Mouse (Mus musculus) brain, adult 2 months (tissue): ENCODE measurements around the gene Ell.

Experiments
- DNase-seq: peaks from one replicate; pipeline ENCODE4 v3.0.0; 2011; ENCODE audit warnings: low read depth, low spot score

Ell gene

DNA sequence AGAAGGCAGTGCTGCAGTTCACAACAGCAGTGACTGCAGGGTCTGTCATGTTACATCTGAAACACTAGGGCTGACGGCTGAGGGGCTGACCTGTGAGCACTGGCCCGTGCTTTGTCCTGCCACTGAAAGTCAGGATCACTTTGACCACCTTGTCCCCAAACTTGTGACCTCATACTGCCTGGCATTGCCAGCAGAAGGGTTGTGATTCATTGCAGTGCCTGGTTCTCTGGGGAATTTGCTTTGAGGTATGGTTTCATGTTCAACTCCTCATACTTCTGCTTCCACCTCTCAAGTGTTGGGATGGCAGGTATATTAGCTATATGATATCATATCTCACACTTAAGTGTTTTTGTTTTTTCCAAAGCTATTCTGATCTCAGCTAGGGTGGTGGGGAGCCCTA lies 3.6 kb upstream of the Ell start:
- DNase-seq: no peak

DNA sequence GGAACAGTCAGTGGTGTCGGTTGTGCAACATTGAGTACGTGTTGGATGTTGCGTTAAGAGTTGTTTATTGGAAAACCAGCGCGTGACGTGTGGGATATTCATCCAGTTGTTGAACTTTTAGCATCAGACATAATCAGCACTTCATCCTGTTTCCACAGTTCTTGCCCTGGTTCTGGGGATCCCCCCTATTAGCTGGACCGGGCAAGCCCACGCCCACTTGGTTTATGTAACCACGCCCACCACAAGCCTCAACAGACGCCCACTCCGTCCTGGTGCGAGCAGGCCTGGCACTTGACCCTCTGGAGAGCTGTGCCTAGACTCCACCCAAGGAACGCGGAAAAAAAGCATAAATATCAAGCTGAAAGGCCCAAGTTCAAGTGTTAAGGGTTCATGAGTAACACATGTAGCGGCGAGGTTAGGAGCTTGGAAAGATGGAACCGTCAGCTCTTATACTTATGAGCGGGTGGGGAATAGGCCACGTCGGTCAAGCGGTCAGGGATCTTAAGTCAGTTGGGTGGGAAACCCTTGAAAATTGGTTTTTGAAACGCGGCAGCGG lies 1.2 kb upstream of the Ell start:
- DNase-seq: peak; percentile 32

DNA sequence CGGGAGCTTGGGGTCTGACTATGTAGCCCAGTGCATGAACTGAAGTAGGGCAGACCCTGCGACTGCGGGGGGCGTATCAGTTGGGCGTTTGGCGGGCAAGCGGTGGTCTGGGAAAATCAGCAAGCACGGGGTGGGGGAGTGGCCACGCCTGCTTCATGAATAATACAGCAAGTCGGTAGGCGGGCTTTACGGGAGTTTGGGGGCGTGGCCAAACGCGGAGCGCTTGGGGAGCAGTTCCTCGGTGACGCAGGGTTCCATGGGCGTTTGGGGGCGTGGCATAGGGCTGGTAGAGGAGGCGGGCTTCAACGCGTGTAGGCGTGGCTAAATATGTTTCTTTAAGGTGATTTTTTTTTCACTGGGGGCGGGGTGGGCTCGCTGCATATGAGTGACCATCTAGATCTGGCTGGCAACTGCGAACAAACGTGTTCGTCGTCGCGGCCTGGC lies 602 bp upstream of the Ell start:
- peak; percentile 99 for DNase-seq

DNA sequence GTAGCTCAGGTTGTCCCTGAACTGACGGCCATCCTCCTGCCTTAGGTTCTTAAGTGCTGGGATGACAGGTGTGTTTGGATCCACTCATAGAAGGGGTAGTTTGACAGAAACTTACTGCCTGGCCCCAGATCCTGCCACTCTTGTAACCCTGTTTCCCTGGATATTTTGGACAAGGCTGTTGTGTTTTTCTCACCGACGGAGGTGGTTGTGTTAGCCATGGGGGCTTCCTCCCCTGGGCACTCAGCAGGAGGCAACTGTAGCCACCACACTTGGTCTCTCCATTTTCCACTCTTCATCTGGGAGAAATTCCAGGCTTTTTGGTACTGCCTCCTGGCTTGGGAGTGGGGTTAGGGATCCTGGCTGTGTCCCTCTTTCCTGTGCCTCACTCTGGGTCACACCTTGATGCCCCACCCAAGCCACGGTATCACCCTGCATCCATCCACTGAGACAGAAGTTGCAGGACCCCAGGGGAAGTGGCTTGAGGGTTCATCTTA lies 803 bp downstream of the Ell start:
- no peak for DNase-seq

DNA sequence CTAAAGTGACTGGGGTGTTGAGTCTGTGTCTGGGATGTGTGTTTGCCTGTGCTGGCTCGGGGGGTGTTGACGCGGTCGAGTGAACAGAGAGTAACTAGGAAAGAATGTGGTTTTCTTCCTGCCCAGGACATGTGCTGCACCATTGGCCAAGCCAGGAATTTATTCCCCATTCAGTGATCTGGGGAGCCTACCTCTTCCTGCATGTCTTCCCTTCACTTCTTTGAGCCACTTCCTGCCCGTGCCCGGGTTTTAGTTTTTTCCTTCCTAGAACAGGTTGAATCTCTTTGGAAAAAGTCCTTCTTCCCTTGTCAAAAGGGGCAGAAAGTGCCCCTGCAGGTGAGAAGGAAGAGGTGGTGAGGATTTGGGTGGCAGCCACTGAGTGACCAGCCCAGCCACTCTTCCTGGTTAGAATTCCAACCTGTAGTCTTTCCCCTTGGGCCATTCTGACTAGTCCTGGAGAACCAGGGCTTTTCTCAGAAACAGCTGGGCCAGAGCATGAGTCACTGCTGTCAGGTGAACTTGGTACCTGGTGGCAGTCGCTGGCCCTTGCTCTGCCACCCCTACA lies 1.3 kb downstream of the Ell start:
- DNase-seq: no peak

DNA sequence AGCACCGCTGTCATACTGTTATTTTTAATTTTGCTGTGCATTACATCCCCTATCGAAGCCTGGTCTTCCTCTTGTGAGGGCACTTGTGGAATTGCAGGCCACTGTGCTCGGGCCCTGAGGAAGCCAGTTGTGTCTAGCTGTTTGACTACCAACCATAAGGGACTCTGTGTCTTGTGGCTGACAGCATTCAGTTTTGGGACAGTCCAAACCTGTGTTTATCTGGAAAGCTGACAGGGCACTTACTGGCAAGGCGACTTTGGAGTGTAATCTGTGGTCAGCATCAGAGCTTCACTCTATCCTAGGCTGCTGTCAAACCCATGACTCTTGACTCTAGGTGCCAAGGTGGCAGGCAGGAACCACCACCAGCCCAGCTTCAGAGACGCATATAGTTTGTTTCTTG lies 1.8 kb downstream of the Ell start:
- no peak for DNase-seq

DNA sequence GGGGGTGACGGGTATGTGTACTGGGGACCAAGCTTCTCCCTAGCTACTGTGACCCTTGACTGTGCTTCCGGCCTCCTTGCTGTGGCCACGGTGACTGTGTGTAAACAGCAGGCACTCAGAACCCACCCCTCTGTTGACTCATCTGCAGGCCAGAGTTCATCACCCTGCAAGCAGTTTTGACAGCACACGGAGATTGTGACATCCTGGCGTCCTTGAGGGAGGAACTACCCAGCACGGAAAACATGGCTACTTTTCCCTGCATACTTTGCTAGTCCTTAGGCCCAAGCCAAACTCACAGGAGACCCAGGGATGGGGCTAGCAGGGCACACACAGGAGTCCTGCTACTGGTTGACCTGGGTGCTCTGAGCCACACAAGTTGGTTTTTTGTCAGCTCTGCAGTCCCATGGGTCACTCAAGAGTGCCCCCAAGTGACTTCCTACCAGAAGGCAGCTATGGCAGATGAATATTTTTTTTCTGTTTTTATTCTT lies 5.0 kb downstream of the Ell start:
- peak; percentile 38 for DNase-seq

DNA sequence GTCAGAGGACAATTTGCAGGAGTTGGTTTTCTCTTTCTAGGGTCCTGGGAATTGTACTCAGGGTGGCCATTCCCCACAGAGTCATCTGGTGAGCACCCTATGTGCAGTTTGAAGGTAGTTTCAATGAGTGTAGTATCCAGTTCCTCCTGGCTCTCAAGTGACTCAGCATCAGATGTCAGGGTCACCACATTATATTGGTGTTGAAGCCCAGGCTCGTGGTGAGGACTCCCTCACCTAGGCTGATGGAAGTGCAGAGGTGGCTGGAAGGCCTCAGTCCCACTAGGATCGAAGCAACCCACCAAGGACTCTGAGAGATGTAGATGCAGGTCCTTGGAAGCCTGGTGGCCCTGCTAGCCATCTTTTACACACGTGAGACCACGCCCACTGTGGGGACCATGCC lies 7.2 kb downstream of the Ell start:
- no peak for DNase-seq

DNA sequence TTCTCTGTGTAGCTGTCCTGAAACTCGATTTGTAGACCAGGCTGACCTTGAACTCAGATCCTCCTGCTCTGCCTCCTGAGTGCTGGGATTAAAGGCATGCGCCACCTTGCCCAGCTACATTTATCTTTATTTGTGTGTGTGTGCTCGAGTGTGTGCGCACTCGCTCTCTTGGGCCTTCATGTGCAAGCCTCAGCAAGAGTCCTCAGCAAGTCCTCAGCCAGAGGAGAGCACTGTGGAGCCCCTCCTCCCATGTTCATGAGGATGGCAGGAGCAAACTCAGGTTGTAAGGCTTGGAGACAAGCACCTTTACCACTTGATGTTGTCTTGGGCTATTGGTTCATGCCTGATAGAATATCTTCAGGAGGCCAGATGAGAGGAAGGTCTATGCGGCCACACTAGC lies 8.5 kb downstream of the Ell start:
- no peak for DNase-seq

DNA sequence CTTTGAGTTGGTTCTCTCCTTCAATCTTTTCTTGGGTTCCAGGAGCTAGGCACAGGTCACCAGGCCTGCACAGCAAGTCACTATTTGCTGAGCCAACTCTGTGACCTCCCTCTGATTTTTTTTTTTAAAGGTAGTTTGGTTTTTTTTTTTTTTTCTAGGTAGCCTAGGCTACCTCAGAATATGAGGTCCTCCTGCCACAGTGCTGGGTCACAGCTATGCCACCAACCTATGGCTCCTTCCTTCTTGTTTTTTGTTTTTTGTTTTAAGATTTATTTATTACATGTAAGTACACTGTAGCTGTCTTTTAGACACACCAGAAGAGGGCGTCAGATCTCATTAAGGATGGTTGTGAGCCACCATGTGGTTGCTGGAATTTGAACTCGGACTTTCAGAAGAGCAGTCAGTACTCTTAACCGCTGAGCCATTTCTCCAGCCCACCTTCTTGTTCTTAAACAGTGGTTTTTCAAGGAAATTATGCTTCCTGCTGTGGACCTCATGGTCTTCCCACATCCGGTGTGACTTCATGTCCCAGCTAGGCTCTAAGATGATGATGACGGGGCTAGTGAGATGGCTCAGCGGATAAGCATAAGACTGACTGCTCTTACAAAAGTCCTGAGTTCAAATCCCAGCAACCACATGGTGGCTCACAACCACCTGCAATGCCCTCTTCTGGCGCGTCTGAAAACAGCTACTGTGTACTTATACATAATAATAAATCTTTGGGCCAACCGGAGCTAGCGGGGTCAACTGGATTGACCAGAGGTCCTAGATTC lies 10.3 kb downstream of the Ell start:
- DNase-seq: no peak

DNA sequence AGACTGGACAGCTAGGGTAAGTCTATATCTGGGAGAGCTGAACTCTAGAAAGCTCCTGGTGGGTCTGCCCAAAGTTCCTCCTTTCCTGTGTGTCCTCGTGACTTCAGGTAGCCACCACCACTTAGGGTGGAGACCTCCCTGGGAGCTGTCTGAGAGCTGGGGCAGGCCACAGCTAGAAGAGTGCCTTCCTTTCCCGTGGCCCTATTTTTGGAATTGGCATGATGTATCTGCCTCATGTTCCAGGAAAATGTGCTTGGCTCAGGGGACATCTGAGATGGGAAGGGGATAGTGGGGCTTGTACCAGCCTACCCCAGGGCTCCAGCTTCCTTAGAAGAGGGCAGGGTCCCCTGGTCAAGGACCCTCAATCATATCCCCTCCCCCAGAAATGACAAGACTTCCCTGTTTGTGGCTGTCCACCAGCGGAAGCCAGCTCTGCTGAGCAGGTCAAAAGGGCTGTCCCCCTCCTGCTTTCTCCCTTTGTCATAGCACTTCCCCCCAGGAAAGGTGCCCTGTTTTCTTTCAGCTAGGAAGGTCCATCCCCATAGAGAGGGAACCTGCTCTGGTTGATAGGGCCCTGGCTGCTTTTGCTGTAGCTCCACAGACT lies 12.4 kb downstream of the Ell start:
- peak; percentile 42 for DNase-seq

DNA sequence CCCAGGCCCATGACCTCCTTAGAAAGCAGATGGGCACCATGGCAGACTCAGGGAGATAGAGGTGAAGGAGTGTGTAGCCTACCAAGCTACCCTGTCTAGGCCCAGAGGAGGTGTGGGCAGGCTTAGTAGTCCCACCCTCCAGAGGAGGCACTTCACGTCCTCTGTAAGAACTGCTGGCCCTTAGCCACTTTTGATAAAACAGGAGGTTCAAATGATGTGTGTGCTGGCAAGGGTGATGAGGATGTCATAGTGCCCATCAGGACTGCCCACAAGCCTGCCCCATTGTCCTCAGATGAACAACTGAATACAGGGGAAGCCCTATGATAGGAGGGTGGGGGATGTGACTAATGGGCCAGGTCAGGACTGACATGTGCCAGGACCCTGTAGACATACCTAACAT lies 13.6 kb downstream of the Ell start:
- DNase-seq: peak; percentile 54

DNA sequence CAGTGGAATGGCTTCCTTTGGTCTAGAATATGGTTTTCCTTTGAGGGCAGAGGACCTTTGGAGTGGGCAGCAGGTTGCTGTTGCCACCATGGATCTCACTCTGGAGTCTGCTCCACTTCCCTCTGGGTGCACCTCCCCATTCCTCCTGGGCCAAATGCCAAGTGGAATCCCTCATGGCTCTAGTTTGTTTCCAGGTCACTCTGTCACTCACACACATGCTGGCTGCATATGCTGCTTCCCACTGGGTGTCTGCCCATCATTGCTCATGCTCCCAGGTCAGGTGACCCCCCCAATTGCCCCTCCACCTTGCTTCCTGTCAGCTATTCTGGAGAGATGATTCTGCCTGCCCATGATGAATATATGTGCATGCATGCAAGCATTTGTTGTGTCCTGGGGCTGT lies 14.5 kb downstream of the Ell start:
- DNase-seq: peak; percentile 89

DNA sequence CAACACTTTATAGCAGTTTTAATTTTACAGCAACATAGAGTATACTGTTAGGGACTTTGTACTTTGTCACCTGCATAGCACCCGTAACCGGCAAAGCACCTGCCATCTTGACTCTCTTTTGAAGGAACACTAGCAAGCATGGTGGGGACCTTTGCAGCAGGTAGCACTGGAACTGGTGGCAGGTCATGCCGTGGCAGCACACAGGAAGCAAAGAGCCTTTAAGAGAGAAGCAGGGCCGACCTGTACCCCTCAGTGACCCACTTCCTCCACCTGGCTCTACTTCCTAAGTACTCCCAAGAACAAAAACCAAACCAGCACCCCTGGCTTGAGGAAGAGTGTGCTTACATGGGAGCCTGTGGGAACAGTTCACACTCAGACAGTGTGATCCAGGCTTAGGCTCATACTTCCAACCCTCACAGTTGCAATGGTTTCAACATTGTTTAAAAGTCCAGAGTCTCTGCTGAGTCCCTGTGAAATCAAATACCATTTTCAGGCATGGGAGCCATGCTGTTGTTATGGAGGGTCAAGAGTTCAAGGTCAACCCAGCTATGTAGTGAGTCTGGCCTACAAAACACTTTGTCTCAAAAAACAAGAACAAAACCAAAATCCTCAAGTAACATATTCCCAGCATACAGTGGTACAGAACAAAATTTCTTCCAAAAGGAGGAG lies 16.0 kb downstream of the Ell start:
- DNase-seq: no peak

DNA sequence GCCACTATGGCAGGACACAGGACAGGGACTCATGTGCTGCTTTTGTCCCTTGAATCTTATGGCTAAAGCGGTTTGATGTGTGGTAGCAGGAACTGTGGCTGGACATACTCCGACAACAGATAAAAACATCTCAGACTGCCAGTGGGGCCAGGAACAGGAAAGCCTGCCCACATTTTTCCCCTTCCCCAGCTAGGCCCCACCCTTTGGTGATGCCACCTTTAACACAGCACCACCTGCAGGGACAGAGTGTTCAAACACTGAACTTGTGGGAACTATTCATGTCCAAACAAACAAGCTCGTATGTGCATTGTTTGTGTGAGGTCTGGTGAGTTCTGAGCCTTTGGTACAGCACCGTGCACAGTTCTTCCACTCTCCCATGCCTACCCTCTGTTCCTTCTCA lies 19.1 kb downstream of the Ell start:
- DNase-seq: no peak

DNA sequence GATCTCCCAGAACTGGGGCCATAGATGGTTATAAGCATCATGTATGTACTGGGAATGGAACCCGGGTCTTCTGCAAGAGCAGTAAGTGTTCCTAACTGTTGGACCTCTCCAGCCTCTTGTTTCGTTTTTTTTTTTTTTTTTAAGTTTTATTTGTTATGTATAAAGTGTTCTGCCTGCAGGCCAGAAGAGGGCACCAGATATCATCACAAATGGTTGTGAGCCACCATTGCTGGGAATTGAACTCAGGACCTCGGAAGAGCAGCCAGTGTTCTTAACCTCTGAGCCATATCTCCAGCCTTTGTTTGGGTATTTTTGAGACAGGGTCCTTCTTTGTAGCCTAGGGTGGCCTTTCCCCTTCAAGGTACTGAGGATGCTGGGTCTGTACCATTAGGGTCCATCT lies 19.7 kb downstream of the Ell start:
- no peak for DNase-seq

DNA sequence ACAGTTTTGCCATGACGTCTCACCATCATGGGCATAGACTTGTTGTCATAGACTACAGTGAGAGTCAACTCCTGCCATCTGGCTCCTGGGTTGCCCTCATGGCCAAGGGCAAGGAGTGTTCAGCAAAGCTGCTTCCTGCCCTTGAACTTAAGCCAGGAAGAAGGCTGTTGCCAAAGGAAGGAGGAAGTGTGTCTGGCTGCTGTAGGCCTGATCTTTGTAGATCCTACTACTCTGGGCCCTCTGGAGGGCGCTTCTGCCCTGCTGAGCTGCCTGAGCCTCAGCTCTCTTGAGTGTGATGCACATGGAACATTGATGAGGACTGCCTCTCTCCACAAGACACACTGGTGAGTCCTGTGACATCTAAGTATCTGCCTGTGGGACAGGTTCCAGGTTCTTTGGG lies 20.8 kb downstream of the Ell start:
- peak; percentile 74 for DNase-seq

DNA sequence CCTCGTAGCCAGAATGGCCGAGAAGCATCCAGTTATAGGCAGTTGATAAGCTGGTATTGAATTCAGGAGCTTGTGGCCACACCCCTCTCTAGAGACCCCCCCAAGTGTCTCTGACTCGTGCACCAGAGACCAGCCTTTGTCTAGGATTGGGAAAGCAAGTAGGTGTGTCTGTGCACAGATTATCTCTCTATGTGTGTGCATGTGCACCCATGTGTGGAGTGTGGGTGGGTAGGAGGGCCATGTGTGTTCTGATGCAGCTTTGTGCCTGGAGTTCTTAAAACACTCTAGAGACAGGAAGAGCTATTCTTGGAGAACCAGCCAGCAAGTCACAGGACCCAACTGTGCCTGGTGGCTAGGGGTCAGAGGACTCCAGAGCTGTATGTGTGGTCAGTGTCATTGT lies 21.3 kb downstream of the Ell start:
- DNase-seq: no peak

DNA sequence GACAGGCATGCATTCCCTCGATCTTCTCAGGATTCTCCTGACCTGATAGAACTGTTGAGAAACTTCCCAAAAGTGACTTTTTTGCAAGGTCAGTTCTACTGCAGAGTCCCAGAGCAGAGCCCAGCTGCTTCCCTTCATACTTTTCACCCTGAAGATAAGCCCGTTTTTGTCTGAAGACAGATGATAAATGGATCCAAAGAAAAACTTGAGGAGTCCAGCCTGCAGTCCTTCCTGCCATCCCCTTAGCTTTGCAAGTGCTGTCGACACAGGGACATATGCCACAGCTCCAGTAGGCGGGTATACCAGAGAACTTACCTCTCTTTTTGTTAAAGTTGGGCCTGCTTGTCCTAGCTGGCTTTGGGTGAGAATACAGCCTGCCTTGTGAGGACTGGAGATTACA lies 22.1 kb downstream of the Ell start:
- no peak for DNase-seq

DNA sequence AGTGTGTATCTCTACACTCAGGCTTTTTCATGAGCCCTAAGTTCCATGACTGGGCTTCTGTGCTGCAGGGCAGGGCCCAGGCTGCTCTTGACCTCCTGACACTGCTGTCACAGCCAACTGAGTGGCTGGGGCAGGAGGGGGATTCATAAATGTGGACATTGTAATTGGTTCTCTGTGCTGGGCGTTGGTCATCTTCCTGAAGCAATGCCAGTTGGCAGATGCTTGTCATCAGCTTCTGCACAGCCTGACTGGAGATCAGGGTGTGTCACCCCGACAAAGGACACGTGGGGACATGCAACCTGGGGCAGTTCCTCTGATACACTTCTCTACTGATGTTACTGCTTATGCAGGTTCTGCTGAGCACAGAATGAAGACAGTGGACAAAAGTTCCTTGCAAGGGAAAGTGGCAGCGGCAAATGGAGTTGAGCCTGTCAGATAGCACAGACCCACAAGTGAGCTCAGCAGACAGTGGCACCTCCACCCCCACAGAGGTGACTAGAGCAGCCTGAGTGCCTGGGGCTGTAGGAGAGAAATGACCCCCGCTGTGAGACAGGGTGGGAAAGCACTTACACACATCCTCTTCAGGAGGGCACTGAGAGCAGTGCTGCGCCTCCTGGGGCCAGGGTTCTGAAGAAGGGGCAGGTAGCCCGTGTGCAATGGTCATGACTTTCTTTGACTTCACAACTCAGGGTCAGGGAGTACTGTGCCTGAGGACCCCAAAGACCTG lies 22.7 kb downstream of the Ell start:
- peak; percentile 91 for DNase-seq

DNA sequence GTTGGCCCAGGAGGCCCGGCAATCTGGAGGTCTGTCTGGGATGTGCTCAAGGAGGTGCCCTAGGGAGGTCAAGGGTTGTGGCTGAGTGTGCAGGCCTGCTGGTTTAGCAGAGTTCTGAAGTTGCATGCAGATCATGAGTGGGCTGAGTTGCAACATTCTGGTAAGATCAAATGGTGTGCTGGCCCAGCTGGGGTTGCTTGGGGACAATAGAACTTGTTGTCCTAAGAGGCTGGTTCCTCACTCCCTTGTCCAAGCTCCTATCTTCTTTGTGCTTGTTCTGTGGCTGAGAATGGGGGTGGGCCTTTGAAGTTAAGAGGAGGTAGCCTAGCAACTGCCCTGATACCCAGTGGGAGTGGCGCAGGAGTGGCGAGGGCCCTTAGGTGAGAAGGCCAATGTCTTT lies 23.5 kb downstream of the Ell start:
- DNase-seq: no peak
